Mouse (Mus musculus) spleen, postnatal 10 days (tissue): ENCODE results near the gene Ddc.
A peak's percentile ranks its signal among the peaks of the same experiment; 100 is the strongest.

Source experiments
- DNase-seq, 2 experiments: peaks; one replicate each; pipeline ENCODE4 v3.0.0; 2021 to 2022; ENCODE audit warnings: low spot score in 2 of 2

Gene Ddc

GRCm38 (mm10) chr11:11825670-11826069 lies 72.3 kb downstream of the Ddc start:
- DNase-seq: no peak

- no peak for DNase-seq
Measured at GRCm38 (mm10) chr11:11824970-11825635, 72.8 kb downstream of the Ddc start.

- no peak for DNase-seq
Measured at GRCm38 (mm10) chr11:11823980-11824911, 73.7 kb downstream of the Ddc start.

GRCm38 (mm10) chr11:11822181-11823095 lies 75.5 kb downstream of the Ddc start:
- DNase-seq: no peak

GRCm38 (mm10) chr11:11821387-11821975 lies 76.5 kb downstream of the Ddc start:
- no peak for DNase-seq

- no peak for DNase-seq
Measured at GRCm38 (mm10) chr11:11820737-11821136, 77.2 kb downstream of the Ddc start.

- peak; percentile 50 to 72 for DNase-seq
Measured at GRCm38 (mm10) chr11:11820251-11820650, 77.7 kb downstream of the Ddc start.

- no peak for DNase-seq
Measured at GRCm38 (mm10) chr11:11819206-11819605, 78.7 kb downstream of the Ddc start.

- DNase-seq: no peak
Measured at GRCm38 (mm10) chr11:11818797-11819196, 79.1 kb downstream of the Ddc start.

- no peak for DNase-seq
Measured at GRCm38 (mm10) chr11:11815737-11816136, 82.2 kb downstream of the Ddc start.

GRCm38 (mm10) chr11:11811906-11812480 lies 86.0 kb downstream of the Ddc start:
- peak; percentile 62 to 85 for DNase-seq

- DNase-seq: no peak
Measured at GRCm38 (mm10) chr11:11809404-11810175, 88.4 kb downstream of the Ddc start.

- peak; percentile 98 to 99 for DNase-seq
Measured at GRCm38 (mm10) chr11:11808820-11809403, 89.0 kb downstream of the Ddc start, which contains the start of gene Fignl1. Gene Fignl1, minus strand, starts transcription at chr11:11808962.

GRCm38 (mm10) chr11:11808035-11808819 lies 89.7 kb downstream of the Ddc start:
- peak in 1 of 2 experiments; percentile 35 for DNase-seq

- DNase-seq: no peak
Measured at GRCm38 (mm10) chr11:11805951-11806350, 92.0 kb downstream of the Ddc start.

GRCm38 (mm10) chr11:11804421-11804820 lies 93.5 kb downstream of the Ddc start:
- no peak for DNase-seq

- DNase-seq: no peak
Measured at GRCm38 (mm10) chr11:11801067-11801466, 96.9 kb downstream of the Ddc start.

- no peak for DNase-seq
Measured at GRCm38 (mm10) chr11:11800304-11800703, 97.6 kb downstream of the Ddc start.

- no peak for DNase-seq
Measured at GRCm38 (mm10) chr11:11798690-11799089, 99.3 kb downstream of the Ddc start.
